Mouse (Mus musculus): ENCODE results near the gene Kmt2d.

- TF ChIP-seq CTCF (conservative IDR thresholded peaks at IDR 0.05 in 1 of 2, IDR thresholded peaks at IDR 0.05 in 1 of 2; ENCODE audit: low read depth in 2 of 2, low read length in 2 of 2) (no peak), CHD2 (IDR thresholded peaks at IDR 0.05; ENCODE audit: low read length) (no peak)
Measured at GRCm38 (mm10) chr15:98792233-98793020, 78.6 kb downstream of the Kmt2d start.
